Mouse (Mus musculus) CH12F3 (cell line): ENCODE measurements around the gene Rps26.
"Not testable (repeated sequence)": the region's sequence is repeated elsewhere in the genome, so short reads cannot be mapped to it uniquely, and the experiment has no call there.

Experiments
- in situ Hi-C: fragments of 300-500 bp; cut with MboI; formaldehyde crosslinking; loops from 2 replicates; pipeline ENCODE4 v1.14.3; 2020; ENCODE audit warnings: low sequenced_read_pairs

Gene Rps26

GRCm38 (mm10) chr10:128642749-128643148, 16.2 kb upstream of the Rps26 start:
- in situ Hi-C loops, result no loop called here

- in situ Hi-C loops, result no loop called here
These were observed 15.3 kb upstream of the Rps26 start for GRCm38 (mm10) chr10:128641871-128642270.

GRCm38 (mm10) chr10:128640891-128641290, 14.3 kb upstream of the Rps26 start:
- in situ Hi-C loops, result no loop called here

- in situ Hi-C loops, result no loop called here
These were observed 13.5 kb upstream of the Rps26 start for GRCm38 (mm10) chr10:128639999-128640398.

- in situ Hi-C loops, result no loop called here
These were observed 10.5 kb upstream of the Rps26 start for GRCm38 (mm10) chr10:128637011-128637410.

- in situ Hi-C loops, result no loop called here
These were observed 10.0 kb upstream of the Rps26 start for GRCm38 (mm10) chr10:128636561-128636960.

GRCm38 (mm10) chr10:128635697-128636096, 9.2 kb upstream of the Rps26 start:
- in situ Hi-C loops, result no loop called here

GRCm38 (mm10) chr10:128631571-128631970, 5.0 kb upstream of the Rps26 start:
- in situ Hi-C loops, result no loop called here

GRCm38 (mm10) chr10:128630306-128630705, 3.8 kb upstream of the Rps26 start:
- in situ Hi-C loops, result not testable (repeated sequence)

- in situ Hi-C loops, result no loop called here
These were observed 3.2 kb upstream of the Rps26 start for GRCm38 (mm10) chr10:128629746-128630145.

GRCm38 (mm10) chr10:128627398-128628317, 1.1 kb upstream of the Rps26 start:
- in situ Hi-C loops, result no loop called here

- in situ Hi-C loops, result no loop called here
These were observed 1.2 kb downstream of the Rps26 start for GRCm38 (mm10) chr10:128625287-128625894.

- in situ Hi-C loops, result not testable (repeated sequence)
These were observed 3.4 kb downstream of the Rps26 start for GRCm38 (mm10) chr10:128623106-128623613.

- in situ Hi-C loops, result no loop called here
These were observed 3.8 kb downstream of the Rps26 start for GRCm38 (mm10) chr10:128622702-128623101.

- in situ Hi-C loops, result no loop called here
These were observed 4.5 kb downstream of the Rps26 start for GRCm38 (mm10) chr10:128621986-128622520.

GRCm38 (mm10) chr10:128620241-128620640, 6.3 kb downstream of the Rps26 start:
- in situ Hi-C loops, result no loop called here

GRCm38 (mm10) chr10:128619148-128619547, 7.4 kb downstream of the Rps26 start:
- in situ Hi-C loops, result loop anchor here (5.0 kb wide), 1 partner anchor 53 kb away; the partner anchor contains the start of gene Suox

GRCm38 (mm10) chr10:128618570-128618969, 8.0 kb downstream of the Rps26 start:
- in situ Hi-C loops, result loop anchor here (5.0 kb wide), 1 partner anchor 54 kb away; the partner anchor contains the start of gene Suox

GRCm38 (mm10) chr10:128615798-128616448, 10.6 kb downstream of the Rps26 start:
- in situ Hi-C loops, result loop anchor here (5.0 kb wide), 1 partner anchor 56 kb away; the partner anchor contains the start of gene Suox

- in situ Hi-C loops, result loop anchor here (5.0 kb wide), 1 partner anchor 57 kb away; the partner anchor contains the start of gene Suox
These were observed 11.6 kb downstream of the Rps26 start for GRCm38 (mm10) chr10:128614934-128615333.

- in situ Hi-C loops, result not testable (repeated sequence)
These were observed 12.7 kb downstream of the Rps26 start for GRCm38 (mm10) chr10:128613820-128614219.
